In the genomic region with DNA sequence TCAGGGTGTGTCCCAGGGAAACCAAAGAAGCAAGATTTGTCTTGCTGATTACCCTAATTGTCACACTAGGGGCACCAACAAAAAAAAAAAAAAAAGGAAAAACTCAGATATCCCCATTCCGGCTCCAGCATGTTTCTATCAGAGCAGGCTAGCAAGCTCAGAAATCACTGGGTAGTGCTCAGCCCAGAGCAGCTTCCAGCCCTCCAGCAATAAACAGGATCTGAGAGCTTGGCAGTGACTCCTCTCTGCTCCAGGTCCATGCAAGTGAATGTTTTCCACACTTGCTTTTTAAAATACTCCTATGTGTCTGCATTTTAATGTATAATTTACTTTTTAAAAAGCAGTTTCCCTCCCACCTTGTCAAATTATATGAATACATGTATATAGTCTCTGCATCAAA, we compare ENCODE assay signal across 27 mouse cellular contexts.
DNase-seq lines count a peak whose midpoint lies in the region; TF ChIP-seq lines count a peak whose summit lies in the region.
"Had no signal": no experiment of that assay in that cellular context is flagged by ENCODE, and none has a peak within 500 bp of the region (broad histone marks: within the 10 kb centered on the region; RNA-seq: fewer than 3 reads in every experiment).

No protein-coding gene starts in this region.

- H3K9ac ChIP-seq in ES-E14 (ENCODE audit: insufficient read depth, low read depth, low read length, poor library complexity, severe bottlenecking) = no peak overlapping the region
- H3K9ac ChIP-seq: embryonic facial prominence, embryonic 12.5 days; embryonic facial prominence, embryonic 15.5 days; forebrain, embryonic 12.5 days; forebrain, embryonic 15.5 days; heart, embryonic 12.5 days; heart, embryonic 15.5 days; hindbrain, embryonic 13.5 days; intestine, embryonic 15.5 days had no signal

- peak; percentile 7 for DNase-seq in left cerebral cortex, adult 11 months (ENCODE audit: low spot score)
- no peak for DNase-seq in left cerebral cortex, adult 9 months (ENCODE audit: low spot score in 2 of 2)
- DNase-seq in ES-E14 (ENCODE audit: low read depth, low spot score) = peak; percentile 20
- peak; percentile 72 for DNase-seq in brain, adult 2 months (ENCODE audit: low read depth, low spot score)
- peak; percentile 36 for DNase-seq in telencephalon, adult 2 months (ENCODE audit: low read depth, low spot score)
- DNase-seq in lung, postnatal 36 days = no peak
- DNase-seq in thymus, adult 18-20 months = no peak
- DNase-seq: adrenal gland, adult 8-10 months; adrenal gland, postnatal 36 days; cerebellum, adult 11-12 months; cerebellum, adult 8-10 months; cerebellum, postnatal 25 days; gastrocnemius, postnatal 25 days; heart, adult 18-20 months; heart, postnatal 10 days; heart, postnatal 36 days; kidney, adult 11 months had no signal

- in situ Hi-C loops in ES-E14 (cut with MboI; ENCODE audit: low sequenced_read_pairs in 2 of 2, unreplicated experiment in 2 of 2) = no loop called here

- H3K36me3 ChIP-seq in ES-E14 (ENCODE audit: control insufficient read depth, insufficient read depth, low read length, poor library complexity, severe bottlenecking) = no peaks in the 10 kb centered on the region
- H3K36me3 ChIP-seq: embryonic facial prominence, embryonic 12.5 days; embryonic facial prominence, embryonic 15.5 days; forebrain, embryonic 12.5 days; forebrain, embryonic 15.5 days; G1E; heart, embryonic 12.5 days; heart, embryonic 15.5 days; hindbrain, embryonic 10.5 days; hindbrain, embryonic 13.5 days; intestine, embryonic 15.5 days had no signal

- no peak overlapping the region for H3K27ac ChIP-seq in ES-E14 (ENCODE audit: insufficient read depth, low read depth, low read length, poor library complexity, severe bottlenecking)
- H3K27ac ChIP-seq: embryonic facial prominence, embryonic 12.5 days; embryonic facial prominence, embryonic 15.5 days; forebrain, embryonic 12.5 days; forebrain, embryonic 15.5 days; heart, embryonic 15.5 days; hindbrain, embryonic 10.5 days; hindbrain, embryonic 13.5 days; intestine, embryonic 15.5 days had no signal

- no peaks in the 10 kb centered on the region for H3K4me1 ChIP-seq in ES-E14 (ENCODE audit: control insufficient read depth in 2 of 2, insufficient read depth in 2 of 2, low read length in 2 of 2, poor library complexity in 1 of 2)
- H3K4me1 ChIP-seq: embryonic facial prominence, embryonic 12.5 days; embryonic facial prominence, embryonic 15.5 days; forebrain, embryonic 12.5 days; forebrain, embryonic 15.5 days; heart, embryonic 12.5 days; heart, embryonic 15.5 days; hindbrain, embryonic 10.5 days; hindbrain, embryonic 13.5 days; intestine, embryonic 15.5 days had no signal

- H3K9me3 ChIP-seq in ES-E14 (ENCODE audit: control insufficient read depth, insufficient read depth, low read depth, low read length) = no peaks in the 10 kb centered on the region
- H3K9me3 ChIP-seq: embryonic facial prominence, embryonic 12.5 days; embryonic facial prominence, embryonic 15.5 days; forebrain, embryonic 12.5 days; forebrain, embryonic 15.5 days; G1E; heart, embryonic 15.5 days; hindbrain, embryonic 10.5 days; hindbrain, embryonic 13.5 days; intestine, embryonic 15.5 days had no signal

- H3K4me3 ChIP-seq in ES-E14 (ENCODE audit: insufficient read depth in 1 of 2, low read depth in 1 of 2, low read length in 2 of 2, poor library complexity in 1 of 2, severe bottlenecking in 1 of 2) = no peak overlapping the region
- H3K4me3 ChIP-seq: embryonic facial prominence, embryonic 12.5 days; embryonic facial prominence, embryonic 15.5 days; forebrain, embryonic 12.5 days; forebrain, embryonic 15.5 days; heart, embryonic 12.5 days; heart, embryonic 15.5 days; hindbrain, embryonic 10.5 days; hindbrain, embryonic 13.5 days; intestine, embryonic 15.5 days had no signal

TF ChIP-seq in ES-E14, 5 proteins besides CTCF, POLR2A, EP300 and RAD21:
- TF ChIP-seq MAFK (IDR thresholded peaks at IDR 0.05; ENCODE audit: insufficient read depth, low read depth, low read length) (no peak), ZC3H11A (IDR thresholded peaks at IDR 0.05; ENCODE audit: borderline replicate concordance, low read depth, low read length) (no peak), ZNF384 (IDR thresholded peaks at IDR 0.05; ENCODE audit: low read depth, low read length) (peak; percentile 53; the same call in 1 of the 2 replicates)

Comparison
In these comparisons a context has a peak if more than half of its experiments do, and no peak if none do; other contexts are left out.
1. DNase-seq: peak in left cerebral cortex, adult 11 months (single experiment), ES-E14 (single experiment), brain, adult 2 months (single experiment) and telencephalon, adult 2 months (single experiment); none in left cerebral cortex, adult 9 months (0 of 2), lung, postnatal 36 days (single experiment) and thymus, adult 18-20 months (0 of 2).